Mouse (Mus musculus) heart, embryonic 10.5 days (tissue): ENCODE measurements around the gene Bhlhe40. TPM values are rescaled to one million over a fixed set of nuclear protein-coding genes. Genes with fewer than 3 reads are reported as not detected.

Experiments
- DNase-seq: peaks from one replicate; pipeline ENCODE4 v3.0.0-alpha.2; 2017; ENCODE audit warnings: low spot score
- H3K27ac ChIP-seq: fragments of 300-500 bp; sonication (generic); 2 replicates; pipeline ENCODE4 v1.5.1; 2016; ENCODE audit warnings: mild to moderate bottlenecking
- H3K27me3 ChIP-seq: fragments of 300-500 bp; sonication (generic); 2 replicates; pipeline ENCODE4 v1.6.1; 2016; ENCODE audit warnings: mild to moderate bottlenecking; ENCODE audit not compliant: poor library complexity, insufficient read depth, severe bottlenecking
- H3K36me3 ChIP-seq: fragments of 300-500 bp; sonication (generic); 2 replicates; pipeline ENCODE4 v1.6.1; 2016; ENCODE audit warnings: mild to moderate bottlenecking, moderate library complexity
- H3K4me1 ChIP-seq: fragments of 300-500 bp; sonication (generic); 2 replicates; pipeline ENCODE4 v1.6.1; 2016; ENCODE audit warnings: mild to moderate bottlenecking
- H3K4me3 ChIP-seq: fragments of 300-500 bp; sonication (generic); 2 replicates; pipeline ENCODE4 v1.5.1; 2016; ENCODE audit warnings: mild to moderate bottlenecking, moderate library complexity
- H3K9me3 ChIP-seq: fragments of 300-500 bp; sonication (generic); 2 replicates; pipeline ENCODE4 v1.6.1; 2016; ENCODE audit warnings: mild to moderate bottlenecking, moderate library complexity
- WGBS: fragments of 180-500 bp; shearing (Covaris S2); methylation state at CpG from one replicate; pipeline ENCODE4 v1.1.7; 2016; 5-methylcytosine and 5-hydroxymethylcytosine counted together
- polyA plus RNA-seq: library from polyadenylated mRNA; unstranded; fragments of >200 nt; fragmentation: Nextera tagmentation; extraction: Ambion mirVana; gene quantifications from 2 replicates; pipeline ENCODE4 v1.2.1, GENCODE M21; 2016

The Bhlhe40 gene
- polyA plus RNA-seq, 1 experiment from 2014 or later: 7.8 TPM

- Histone ChIP-seq H3K27me3 (no peaks in the 10 kb centered on the region), H3K4me1 (peaks cover 35% of the 10 kb centered on the region), H3K4me3 (peak overlapping the region; percentile 74), H3K9me3 (no peaks in the 10 kb centered on the region), H3K36me3 (no peaks in the 10 kb centered on the region), H3K27ac (peak overlapping the region; percentile 96)
- no peak for DNase-seq
- WGBS: 47% methylated on average over 3 of the region's 3 CpGs
Measured at GRCm38 (mm10) chr6:108658051-108658415, 2.4 kb upstream of the Bhlhe40 start.

- H3K27ac ChIP-seq: peak overlapping the region; percentile 96
- WGBS: 1% methylated on average over 31 of the region's 31 CpGs
- H3K27me3 ChIP-seq: no peaks in the 10 kb centered on the region
- H3K9me3 ChIP-seq: no peaks in the 10 kb centered on the region
- no peak for DNase-seq
- H3K4me1 ChIP-seq: peaks cover 39% of the 10 kb centered on the region
- peak overlapping the region; percentile 74 for H3K4me3 ChIP-seq
- no peaks in the 10 kb centered on the region for H3K36me3 ChIP-seq
Measured at GRCm38 (mm10) chr6:108658416-108659201, 1.8 kb upstream of the Bhlhe40 start.

- peak overlapping the region; percentile 96 for H3K27ac ChIP-seq
- peak overlapping the region; percentile 74 for H3K4me3 ChIP-seq
- peak; percentile 94 for DNase-seq
- H3K27me3 ChIP-seq: 0 out of 2 replicates have a peak, but pooled peaks cover under 1% of the 10 kb centered on the region
- H3K36me3 ChIP-seq: peaks cover under 1% of the 10 kb centered on the region; the same call in 1 of the 2 replicates
- WGBS: under 1% methylated on average over 38 of the region's 42 CpGs
- no peaks in the 10 kb centered on the region for H3K9me3 ChIP-seq
- peaks cover 39% of the 10 kb centered on the region for H3K4me1 ChIP-seq
Measured at GRCm38 (mm10) chr6:108659221-108659725, 1.2 kb upstream of the Bhlhe40 start.

- Histone ChIP-seq H3K4me1 (peaks cover 39% of the 10 kb centered on the region), H3K27ac (peak overlapping the region; percentile 96), H3K9me3 (no peaks in the 10 kb centered on the region), H3K36me3 (peaks cover 5% of the 10 kb centered on the region), H3K27me3 (peaks cover 6% of the 10 kb centered on the region; the same call in 1 of the 2 replicates), H3K4me3 (peak overlapping the region; percentile 74)
- DNase-seq: peak; percentile 92
- under 1% methylated on average over 28 of the region's 35 CpGs for WGBS
Measured at GRCm38 (mm10) chr6:108659726-108660205, 663 bp upstream of the Bhlhe40 start.

- Histone ChIP-seq H3K27me3 (peaks cover 15% of the 10 kb centered on the region; the same call in 1 of the 2 replicates), H3K27ac (peak overlapping the region; percentile 96), H3K9me3 (no peaks in the 10 kb centered on the region), H3K36me3 (peaks cover 17% of the 10 kb centered on the region), H3K4me3 (peak overlapping the region; percentile 74), H3K4me1 (peaks cover 39% of the 10 kb centered on the region)
- no peak for DNase-seq
- under 1% methylated on average over 18 of the region's 18 CpGs for WGBS
Measured at GRCm38 (mm10) chr6:108660878-108661389, 505 bp downstream of the Bhlhe40 start.

- Histone ChIP-seq H3K27ac (peak overlapping the region; percentile 96), H3K36me3 (peaks cover 20% of the 10 kb centered on the region), H3K27me3 (peaks cover 15% of the 10 kb centered on the region; the same call in 1 of the 2 replicates), H3K4me3 (peak overlapping the region; percentile 74), H3K4me1 (peaks cover 39% of the 10 kb centered on the region), H3K9me3 (no peaks in the 10 kb centered on the region)
- peak; percentile 89 for DNase-seq
- 0% methylated on average over 17 of the region's 17 CpGs for WGBS
Measured at GRCm38 (mm10) chr6:108661412-108661811, 983 bp downstream of the Bhlhe40 start.

GRCm38 (mm10) chr6:108661890-108662289, 1.5 kb downstream of the Bhlhe40 start:
- Histone ChIP-seq H3K4me1 (peaks cover 39% of the 10 kb centered on the region), H3K36me3 (peaks cover 20% of the 10 kb centered on the region), H3K9me3 (no peaks in the 10 kb centered on the region), H3K27me3 (peaks cover 15% of the 10 kb centered on the region; the same call in 1 of the 2 replicates), H3K27ac (peak overlapping the region; percentile 96; the same call in 1 of the 2 replicates), H3K4me3 (peak overlapping the region; percentile 74)
- 47% methylated on average over 6 of the region's 6 CpGs for WGBS
- DNase-seq: no peak

GRCm38 (mm10) chr6:108662314-108663240, 2.1 kb downstream of the Bhlhe40 start:
- Histone ChIP-seq H3K4me1 (peaks cover 42% of the 10 kb centered on the region), H3K4me3 (peak overlapping the region; percentile 74; the same call in 1 of the 2 replicates), H3K27ac (no peak overlapping the region), H3K9me3 (no peaks in the 10 kb centered on the region), H3K27me3 (peaks cover 15% of the 10 kb centered on the region; the same call in 1 of the 2 replicates), H3K36me3 (peaks cover 20% of the 10 kb centered on the region)
- no peak for DNase-seq
- WGBS: 64% methylated on average over 15 of the region's 15 CpGs

GRCm38 (mm10) chr6:108663241-108664194, 3.1 kb downstream of the Bhlhe40 start:
- no peak overlapping the region for H3K4me3 ChIP-seq
- WGBS: 75% methylated on average over 8 of the region's 8 CpGs
- H3K27ac ChIP-seq: no peak overlapping the region
- H3K9me3 ChIP-seq: no peaks in the 10 kb centered on the region
- peaks cover 15% of the 10 kb centered on the region; the same call in 1 of the 2 replicates for H3K27me3 ChIP-seq
- H3K36me3 ChIP-seq: peaks cover 20% of the 10 kb centered on the region
- H3K4me1 ChIP-seq: peaks cover 45% of the 10 kb centered on the region
- no peak for DNase-seq

- H3K36me3 ChIP-seq: peaks cover 20% of the 10 kb centered on the region
- H3K4me1 ChIP-seq: peaks cover 41% of the 10 kb centered on the region
- H3K9me3 ChIP-seq: no peaks in the 10 kb centered on the region
- H3K27ac ChIP-seq: no peak overlapping the region
- H3K27me3 ChIP-seq: peaks cover 19% of the 10 kb centered on the region; the same call in 1 of the 2 replicates
- H3K4me3 ChIP-seq: no peak overlapping the region
- 79% methylated on average over 24 of the region's 24 CpGs for WGBS
- DNase-seq: no peak
Measured at GRCm38 (mm10) chr6:108664533-108665150, 4.2 kb downstream of the Bhlhe40 start.

- Histone ChIP-seq H3K9me3 (no peaks in the 10 kb centered on the region), H3K27ac (no peak overlapping the region), H3K4me3 (no peak overlapping the region), H3K27me3 (peaks cover 19% of the 10 kb centered on the region; the same call in 1 of the 2 replicates), H3K4me1 (peaks cover 37% of the 10 kb centered on the region), H3K36me3 (peaks cover 20% of the 10 kb centered on the region)
- DNase-seq: no peak
- 72% methylated on average over 5 of the region's 5 CpGs for WGBS
Measured at GRCm38 (mm10) chr6:108665587-108665986, 5.2 kb downstream of the Bhlhe40 start.
